Mouse (Mus musculus) brain, embryonic 18.5 days (tissue): ENCODE measurements around the gene Bcl11a.

ENCODE experiments used
- DNase-seq: peaks from one replicate; pipeline ENCODE4 v3.0.0-alpha.2; 2012; ENCODE audit warnings: low read depth, low spot score

The Bcl11a gene

GRCm38 (mm10) chr11:24208951-24209351, 131.1 kb downstream of the Bcl11a start:
- no peak for DNase-seq

GRCm38 (mm10) chr11:24214509-24215134, 136.8 kb downstream of the Bcl11a start:
- no peak for DNase-seq

DNA sequence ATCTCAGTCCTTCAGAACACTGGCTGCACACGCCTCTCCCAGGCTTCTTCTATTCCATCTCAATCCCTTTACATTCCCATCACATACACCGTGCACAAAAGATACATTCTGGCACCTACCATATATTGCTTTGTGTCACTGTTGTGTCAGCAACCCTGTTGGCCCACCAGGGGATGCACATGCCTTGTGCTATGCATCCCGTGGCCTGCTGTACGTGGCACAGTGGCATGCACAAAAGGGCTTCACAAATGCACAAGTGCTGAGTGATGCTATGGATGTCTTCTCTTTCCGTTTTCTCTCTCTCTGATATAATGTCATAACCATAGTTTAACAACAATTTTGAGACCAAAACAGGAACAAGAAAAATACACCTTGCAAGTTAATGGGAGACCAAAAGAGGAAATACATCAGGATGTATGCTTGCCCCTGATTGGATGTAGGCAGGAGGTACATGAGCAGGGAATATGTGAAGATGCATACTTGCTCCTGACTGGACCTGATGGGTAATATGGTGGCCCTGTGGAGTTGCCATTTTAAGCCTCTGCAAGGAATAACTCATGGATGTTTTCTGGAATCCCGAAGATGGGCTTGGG, 140.0 kb downstream of the Bcl11a start:
- DNase-seq = no peak

DNA sequence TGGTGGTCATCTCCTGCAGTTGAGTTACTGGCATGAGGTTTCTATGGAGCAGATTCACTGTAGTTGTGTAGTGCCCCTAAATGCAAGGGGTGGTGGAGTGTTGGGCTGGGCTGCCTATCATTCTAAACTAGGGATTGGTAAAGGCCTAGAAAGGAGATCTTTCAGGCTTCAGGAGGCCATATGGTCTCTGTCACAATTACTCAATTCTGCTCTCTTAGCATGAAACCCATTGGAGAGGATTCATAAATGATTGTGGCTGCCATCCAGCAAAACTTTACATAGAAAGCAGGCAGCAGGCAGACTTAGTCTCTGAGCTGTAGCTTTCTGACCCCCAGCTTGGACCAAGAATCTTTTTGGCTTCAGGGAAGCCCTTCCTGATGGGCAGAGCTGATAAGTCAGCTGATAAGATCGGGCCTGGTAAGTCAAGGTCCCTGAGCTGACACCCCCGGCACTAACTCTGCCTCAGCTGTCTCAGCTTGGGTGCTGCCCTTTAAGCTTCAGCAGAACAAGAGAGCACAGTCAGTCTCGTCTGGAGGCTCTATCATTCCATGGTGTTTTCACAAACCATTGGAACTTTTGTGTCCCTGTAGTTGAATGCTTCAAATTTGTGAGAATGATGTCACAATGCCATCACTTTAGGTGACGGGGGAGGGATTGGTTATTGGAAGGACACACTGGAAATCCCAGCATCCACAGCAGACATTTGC, 143.9 kb downstream of the Bcl11a start:
- no peak for DNase-seq
